Mouse (Mus musculus) kidney, adult 9 months (tissue): ENCODE results near the gene Prrt1.
A peak's percentile ranks its signal among the peaks of the same experiment; 100 is the strongest.

Source experiments
- DNase-seq: peaks from one replicate; pipeline ENCODE4 v3.0.0; 2022

Gene Prrt1

DNA sequence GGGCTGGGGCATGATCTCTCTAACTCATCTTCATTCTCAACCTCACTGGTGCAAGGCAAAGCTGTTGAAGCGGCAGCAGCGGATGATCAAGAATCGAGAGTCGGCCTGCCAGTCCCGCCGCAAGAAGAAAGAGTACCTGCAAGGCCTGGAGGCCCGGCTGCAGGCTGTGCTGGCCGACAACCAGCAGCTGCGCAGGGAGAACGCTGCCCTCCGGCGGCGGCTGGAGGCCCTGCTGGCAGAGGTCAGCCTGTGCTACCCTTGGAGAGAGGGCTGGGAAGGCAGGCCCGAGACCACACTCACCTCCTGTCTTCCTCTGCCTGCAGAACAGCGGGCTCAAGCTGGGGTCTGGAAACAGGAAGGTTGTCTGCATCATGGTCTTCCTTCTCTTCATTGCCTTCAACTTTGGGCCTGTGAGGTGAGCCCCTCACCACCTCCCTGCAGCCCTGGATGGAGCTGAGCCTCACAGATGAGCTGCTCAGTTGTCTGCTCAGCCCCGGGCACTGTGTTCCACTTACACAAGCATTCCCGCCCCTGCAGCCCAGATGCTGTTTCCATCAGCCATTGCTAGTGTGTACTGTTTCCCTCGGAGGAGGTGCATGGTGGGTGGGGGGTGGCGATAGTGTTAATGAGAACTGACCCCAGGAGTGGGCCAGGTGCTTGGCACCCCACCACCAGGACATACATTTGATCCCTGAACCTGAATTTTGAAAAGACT, 22.3 kb downstream of the Prrt1 start:
- peak; percentile 69 for DNase-seq

DNA sequence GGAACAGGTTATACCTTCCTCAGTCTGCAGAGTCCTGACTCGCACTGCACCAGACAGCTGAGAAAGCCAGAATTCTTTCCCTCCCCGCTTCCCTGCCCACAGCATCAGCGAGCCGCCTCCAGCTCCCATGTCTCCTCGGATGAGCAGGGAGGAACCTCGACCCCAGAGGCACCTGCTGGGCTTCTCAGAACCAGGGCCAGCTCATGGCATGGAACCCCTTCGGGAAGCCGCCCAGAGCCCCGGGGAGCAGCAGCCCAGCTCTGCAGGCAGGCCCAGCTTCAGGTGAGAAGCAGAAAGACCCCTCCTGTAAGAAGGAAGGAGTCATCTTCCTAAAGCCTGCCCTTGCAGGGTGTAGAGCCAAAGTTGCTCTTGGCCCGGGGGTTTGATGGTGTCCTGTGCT, 23.2 kb downstream of the Prrt1 start:
- DNase-seq: no peak

DNA sequence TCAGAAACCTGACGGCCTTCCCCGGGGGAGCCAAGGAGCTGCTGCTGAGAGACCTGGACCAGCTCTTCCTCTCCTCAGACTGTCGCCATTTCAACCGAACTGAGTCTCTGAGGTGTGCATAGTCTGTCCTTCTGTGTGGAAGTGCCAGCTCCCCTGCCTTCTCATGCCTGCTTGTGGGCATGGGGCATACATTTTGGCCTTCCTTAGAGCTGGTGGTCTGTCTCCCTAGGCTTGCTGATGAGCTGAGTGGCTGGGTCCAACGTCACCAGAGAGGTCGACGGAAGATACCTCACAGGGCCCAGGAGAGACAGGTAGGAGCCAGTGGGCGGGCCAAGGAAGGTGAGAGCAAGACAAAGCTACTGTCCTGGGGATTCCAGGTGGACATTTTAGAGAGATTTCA, 23.7 kb downstream of the Prrt1 start:
- DNase-seq: no peak

DNA sequence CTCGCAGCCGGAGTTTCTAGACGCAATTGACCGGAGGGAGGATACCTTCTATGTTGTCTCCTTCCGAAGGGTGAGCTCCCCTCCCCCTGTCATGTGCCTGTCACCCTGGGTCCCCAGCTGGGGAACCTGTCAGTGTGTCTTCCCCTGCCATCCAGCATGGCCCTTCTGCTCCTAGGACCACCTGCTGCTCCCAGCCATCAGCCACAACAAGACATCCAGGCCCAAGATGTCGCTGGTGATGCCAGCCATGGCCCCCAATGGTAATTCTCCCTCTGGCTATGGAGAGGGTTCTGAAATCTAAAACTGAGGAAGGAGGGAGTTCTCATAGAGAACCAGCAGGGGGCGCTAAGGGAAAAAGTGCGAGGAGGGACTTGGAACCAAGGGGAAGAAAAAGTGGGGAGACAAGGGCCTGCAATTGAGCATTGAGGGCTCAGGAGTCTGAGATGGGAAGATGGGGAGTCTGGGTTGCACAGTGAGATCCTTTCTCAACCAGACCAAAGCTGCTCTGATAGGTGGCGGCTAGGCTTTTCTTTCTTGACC, 24.5 kb downstream of the Prrt1 start:
- peak; percentile 67 for DNase-seq

DNA sequence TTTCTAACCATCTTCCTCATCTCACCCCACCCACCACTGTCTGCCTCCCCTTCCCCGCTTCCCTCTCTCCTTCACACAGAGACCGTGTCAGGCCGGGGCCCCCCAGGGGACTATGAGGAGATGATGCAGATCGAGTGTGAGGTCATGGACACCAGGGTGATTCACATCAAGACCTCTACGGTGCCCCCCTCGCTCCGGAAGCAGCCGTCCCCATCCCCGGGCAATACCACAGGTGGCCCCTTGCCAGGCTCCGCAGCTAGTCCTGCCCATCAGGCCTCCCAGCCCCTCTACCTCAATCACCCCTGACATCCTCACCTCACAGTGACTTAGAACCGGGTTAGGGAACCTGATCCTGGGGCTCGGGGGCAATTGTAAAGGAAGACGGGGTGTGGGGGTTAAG, 25.1 kb downstream of the Prrt1 start:
- no peak for DNase-seq

DNA sequence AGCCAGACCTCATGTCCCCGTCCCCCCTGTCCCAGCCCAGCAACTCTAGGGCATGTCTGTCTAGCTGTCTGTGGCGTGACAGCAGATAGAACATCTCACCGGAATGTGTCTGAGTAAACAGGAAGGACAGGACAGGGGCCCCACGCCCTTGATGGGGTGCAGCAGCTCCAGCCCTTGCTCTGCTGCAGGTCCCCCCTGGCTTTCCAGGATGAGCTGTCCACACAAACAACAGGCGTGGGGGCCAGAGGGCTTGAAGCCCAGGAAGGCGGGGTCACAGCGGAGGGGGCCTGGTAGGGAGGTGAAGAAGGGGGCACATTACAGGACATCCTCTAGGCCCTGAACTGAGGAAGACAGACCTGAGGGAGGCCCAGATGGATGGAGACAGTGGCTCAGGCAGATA, 25.8 kb downstream of the Prrt1 start:
- DNase-seq: peak; percentile 73

DNA sequence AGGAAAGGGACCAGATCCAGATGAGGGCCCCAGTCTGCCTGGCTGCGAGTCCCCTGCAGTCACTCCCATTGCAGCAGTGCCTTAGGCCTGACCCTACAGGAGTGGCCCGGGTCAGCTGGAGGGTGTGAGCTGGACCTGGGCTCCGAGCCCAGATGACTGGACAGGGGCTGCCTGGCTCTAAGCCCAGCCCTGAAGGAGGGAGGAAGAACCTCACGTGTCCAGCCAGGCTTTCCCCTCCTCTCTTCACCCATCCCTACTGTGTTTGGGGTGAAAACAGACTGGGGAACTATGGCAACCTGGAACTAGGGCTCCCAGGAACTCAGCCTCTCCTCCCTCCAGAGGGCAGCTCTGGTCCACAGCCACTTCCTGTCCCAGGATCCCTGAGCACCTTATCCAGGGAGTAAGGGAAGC, 26.3 kb downstream of the Prrt1 start:
- DNase-seq: peak; percentile 93

DNA sequence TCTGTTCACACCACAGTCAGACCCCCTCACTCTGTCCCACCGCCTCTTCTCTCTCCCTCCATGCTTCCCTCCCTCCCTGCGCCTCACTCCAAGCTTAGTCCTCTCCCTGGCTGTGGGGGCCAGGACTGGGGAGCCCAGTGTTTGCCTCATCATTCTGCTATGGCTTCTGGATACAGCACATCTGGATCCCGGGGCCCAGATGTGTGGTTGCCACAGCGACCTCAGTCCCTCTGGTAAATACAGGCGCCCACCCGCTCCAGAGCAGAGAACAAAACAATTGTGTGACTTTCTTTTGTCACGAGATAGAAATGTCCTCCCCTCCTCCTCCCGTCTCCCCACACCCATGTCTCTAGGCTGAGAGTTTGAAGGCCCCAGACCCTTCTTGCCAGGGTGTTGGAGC, 27.3 kb downstream of the Prrt1 start:
- no peak for DNase-seq

DNA sequence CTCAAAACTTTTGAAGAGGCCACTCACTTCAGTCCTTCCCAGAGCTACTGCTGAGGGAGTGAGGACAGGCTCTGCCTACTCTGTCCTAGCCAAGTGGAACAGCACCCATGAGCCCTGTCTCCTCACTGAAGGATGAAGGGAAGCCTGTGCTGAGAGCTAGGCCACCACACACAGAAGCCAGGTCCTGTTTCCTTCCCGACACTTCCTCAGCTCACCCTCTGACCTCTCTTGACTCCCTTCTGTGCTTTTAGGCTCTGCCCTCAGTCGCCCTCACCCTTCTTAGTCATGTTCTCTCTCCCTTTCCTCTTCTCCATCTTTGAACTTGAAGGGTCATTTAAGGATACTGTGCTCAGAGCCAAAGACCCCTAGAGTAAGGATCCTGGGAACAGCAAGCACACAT, 27.9 kb downstream of the Prrt1 start:
- peak; percentile 19 for DNase-seq

DNA sequence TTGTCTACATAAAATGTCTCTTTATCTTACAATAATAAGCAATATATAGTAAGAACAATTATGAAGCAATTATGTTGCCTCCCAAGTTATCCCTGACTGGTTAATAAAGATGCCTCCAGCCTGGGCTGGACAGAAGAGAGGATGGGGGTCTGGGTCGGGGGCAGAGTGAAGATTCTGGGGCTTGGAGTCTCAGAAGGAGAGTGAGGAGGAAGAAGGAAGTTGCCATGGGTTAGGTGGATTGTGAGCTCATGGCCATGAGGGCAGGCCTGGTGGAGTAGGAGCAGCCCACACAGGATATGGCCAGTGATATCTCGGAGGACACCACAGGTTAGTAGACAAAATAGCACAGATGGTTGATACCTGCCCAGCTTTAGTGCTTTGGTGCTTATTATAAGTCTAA, 28.8 kb downstream of the Prrt1 start:
- no peak for DNase-seq

DNA sequence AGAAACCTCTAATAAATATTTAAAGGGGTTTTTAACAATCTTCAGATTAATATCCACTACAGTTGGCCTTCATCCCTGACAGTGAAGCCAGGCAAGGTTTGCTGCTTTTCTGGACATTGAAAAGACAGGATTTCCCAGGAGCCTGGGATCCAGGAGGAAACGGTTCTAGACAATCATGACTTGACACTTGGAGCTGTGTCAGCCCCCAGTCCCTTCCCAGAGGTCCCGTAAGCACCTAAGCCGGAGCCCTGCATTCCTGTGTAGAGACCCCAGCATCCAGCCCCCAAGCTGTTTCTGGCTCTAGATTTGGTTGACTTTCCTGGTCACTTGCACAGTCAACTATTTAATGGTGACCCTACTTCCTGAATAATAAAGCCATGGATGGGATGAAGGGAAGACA, 29.3 kb downstream of the Prrt1 start:
- no peak for DNase-seq

DNA sequence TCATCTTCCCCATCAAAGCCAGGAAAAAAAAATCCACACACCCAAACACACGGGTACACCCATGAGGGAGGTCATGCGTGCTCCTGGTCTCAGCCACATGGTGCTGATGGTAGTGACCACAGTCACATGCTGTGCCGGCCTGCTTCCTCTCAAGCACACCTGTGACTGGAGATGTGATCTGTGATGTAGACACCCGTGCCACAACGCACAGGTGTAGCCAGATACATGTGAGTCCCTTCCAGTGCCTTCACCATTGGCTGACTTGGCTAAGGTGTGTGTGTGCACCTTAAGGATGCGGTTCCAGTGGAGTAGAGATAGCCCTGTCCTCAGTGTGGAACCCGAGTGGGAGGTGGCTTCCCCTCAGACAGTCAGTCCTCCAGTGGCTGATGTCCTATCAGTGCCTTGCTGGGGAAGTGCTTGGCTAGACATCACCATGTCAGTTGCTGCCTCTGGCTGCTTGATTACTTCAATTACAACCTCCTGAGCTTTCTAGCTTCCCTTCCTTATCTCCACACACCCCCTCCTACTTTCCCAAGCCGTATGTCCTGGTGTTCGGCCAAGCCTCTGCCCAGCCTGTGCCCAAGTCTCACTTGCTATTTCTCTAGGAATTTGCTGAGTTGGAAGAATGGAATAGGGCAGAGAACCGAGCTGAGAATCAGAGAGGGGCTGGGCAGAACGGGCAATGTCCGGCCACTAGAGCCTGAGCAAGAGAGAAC, 30.0 kb downstream of the Prrt1 start:
- peak; percentile 54 for DNase-seq

DNA sequence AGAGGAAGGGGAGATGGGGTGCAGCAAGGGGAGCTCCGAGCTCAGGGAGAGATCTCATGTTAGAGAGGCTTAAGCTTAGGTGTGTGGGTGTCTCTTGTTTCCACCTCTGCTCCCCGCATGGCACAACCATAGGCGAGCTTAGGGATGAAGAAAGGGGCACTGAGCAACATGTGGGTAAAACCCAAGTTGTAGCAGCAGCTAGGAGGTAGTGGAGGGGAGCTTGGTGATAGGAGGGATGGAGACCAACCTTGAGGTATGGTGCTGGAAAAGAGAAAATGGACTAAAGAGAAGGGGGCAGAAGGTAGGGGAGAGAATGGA, 30.5 kb downstream of the Prrt1 start:
- DNase-seq: no peak

DNA sequence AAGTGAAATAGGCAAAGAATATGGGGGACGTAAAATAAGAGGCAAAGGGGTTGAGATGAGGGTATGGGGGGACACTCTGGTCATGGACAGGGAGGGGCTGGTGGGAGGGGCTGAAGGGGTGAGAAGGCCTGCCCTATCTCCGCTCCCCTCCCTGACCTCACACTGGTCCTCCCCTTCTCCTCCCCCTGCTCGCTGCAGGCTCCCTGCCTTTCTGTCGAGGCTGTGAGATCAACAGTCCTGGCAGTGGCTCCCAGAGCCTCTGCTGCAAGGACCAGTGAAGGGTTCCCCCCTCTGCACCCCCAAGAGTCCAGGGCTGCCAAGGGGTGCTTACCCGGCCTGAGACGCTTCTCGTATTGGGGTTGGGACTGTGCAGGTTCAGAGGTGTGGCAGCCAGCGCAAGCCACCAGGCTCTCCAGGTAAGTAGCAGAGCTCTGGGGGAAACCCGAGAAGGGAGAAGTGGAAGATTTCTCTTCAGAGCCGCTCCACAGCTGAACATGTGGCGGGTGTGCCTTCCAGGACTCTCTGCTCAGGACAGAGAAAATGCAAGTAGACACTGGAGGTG, 31.0 kb downstream of the Prrt1 start:
- DNase-seq: no peak

DNA sequence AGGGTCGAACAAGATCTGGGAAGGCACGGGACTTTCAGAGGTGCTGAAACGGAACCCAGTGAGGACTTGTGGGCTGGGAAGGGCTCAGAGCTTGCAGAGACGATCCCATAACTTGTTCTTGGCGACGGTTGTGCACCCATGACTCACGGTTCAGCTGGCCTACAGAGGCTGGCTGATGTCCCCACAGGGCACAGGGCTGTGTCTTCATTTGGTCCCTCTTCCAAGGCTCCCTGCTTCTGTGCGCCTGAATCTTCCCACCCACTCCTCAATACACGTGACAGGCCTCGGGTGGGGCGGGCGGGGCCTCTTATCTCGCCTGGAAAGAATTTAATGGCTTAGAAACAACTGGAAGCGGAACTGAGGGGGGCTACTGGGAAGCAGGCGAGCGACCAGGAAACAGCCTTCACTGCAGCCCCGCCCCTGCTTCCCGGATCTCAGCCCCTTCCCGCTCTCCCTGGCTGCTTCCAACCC, 31.8 kb downstream of the Prrt1 start:
- DNase-seq: peak; percentile 71

DNA sequence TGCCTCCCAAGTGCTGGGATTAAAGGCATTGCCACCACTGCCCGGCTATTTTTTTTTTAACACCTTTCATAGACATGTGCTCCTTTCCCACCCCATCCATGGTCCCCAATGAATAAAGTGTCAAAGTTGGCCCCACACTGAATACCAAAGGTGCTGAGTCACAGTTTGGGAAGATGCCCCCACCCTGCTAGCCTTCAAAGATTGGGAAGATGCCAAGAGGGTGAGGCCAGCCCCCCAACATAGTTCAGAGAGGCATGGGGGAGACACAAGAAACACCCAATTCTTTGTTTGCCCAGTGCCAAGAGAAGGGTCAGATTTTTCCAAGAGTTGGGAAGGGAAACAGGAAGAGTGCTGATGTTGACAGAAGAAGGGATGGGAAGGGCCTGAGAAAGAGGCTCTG, 33.1 kb downstream of the Prrt1 start:
- no peak for DNase-seq

DNA sequence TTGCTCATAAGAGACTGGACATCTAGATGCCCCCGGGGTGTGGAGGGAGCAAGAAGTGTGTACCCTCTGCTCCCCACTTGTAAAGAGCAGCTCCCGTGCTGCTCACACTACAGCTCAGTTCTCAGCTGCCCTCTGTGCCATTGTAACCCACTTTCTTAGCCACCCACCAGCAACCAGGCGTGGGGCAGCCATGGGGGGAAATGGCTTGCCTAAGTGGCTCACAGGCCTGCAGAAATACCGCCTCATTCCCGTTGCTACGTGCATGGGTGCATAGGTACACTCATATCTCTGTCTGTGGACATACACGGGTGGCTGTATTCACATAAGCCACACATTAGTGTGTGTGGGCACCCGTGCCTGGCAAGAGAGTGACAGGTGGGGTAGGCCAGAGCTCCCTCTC, 33.6 kb downstream of the Prrt1 start:
- DNase-seq: no peak

DNA sequence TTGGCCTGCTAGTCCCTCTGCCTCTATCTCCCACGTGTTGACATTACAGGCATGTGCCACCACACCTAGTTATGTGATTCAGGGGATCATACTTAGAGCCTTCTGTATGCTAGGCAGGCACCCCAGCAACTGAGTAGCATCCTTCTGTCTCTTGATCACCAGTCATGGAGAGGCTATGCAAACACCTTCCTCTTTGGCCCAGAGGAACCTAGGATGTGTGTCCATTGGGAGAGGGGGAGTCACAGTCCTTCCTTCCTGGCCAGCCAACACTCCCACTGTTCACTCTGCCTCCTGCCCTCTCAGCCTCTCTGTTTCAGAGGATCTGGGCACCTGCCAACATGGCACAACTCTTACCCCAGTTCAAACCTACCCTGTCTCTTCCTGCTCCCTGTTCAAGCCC, 34.2 kb downstream of the Prrt1 start:
- no peak for DNase-seq

DNA sequence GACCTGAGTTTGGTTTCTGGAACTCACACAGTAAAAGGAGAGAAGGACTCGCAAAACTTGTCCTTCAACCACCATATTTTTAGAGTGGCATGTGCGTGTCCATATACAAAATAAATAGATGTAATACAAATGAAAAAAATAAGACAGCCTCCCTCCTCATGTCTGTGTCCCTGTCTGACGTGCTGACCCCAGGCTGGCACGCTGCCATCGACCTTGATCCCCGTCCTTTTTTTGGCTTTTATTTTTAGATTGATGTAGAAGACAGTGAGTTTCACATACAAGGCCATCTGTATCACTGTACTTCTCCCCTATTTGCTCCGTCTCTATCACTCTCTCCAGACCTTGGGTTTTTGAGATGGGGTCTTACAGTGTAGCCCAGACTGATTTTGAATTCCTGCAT, 35.1 kb downstream of the Prrt1 start:
- DNase-seq: no peak

DNA sequence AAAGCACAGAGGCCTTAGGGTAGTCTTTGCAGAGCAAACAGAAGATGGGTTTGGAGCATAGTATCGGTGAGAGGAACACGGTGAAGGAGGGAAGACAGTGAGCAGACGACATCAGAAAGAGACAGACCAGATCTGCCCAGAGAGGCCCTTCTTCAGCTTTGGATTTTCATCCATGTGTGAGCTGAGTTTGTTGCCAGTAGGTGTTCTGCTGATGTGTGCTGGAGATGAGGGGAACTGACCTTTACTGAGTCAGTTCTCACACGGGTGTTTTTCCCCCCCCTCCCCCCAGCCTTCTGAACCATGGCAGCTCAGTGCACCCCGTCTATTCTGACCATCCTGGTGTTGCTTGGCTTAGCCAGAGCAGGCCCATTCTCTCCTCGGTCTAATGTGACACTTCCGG, 40.9 kb downstream of the Prrt1 start, which contains the start of gene Tnxb:
Tnxb (plus strand) TSS at position 301 of the 400 bp plus-strand sequence.
- no peak for DNase-seq

DNA sequence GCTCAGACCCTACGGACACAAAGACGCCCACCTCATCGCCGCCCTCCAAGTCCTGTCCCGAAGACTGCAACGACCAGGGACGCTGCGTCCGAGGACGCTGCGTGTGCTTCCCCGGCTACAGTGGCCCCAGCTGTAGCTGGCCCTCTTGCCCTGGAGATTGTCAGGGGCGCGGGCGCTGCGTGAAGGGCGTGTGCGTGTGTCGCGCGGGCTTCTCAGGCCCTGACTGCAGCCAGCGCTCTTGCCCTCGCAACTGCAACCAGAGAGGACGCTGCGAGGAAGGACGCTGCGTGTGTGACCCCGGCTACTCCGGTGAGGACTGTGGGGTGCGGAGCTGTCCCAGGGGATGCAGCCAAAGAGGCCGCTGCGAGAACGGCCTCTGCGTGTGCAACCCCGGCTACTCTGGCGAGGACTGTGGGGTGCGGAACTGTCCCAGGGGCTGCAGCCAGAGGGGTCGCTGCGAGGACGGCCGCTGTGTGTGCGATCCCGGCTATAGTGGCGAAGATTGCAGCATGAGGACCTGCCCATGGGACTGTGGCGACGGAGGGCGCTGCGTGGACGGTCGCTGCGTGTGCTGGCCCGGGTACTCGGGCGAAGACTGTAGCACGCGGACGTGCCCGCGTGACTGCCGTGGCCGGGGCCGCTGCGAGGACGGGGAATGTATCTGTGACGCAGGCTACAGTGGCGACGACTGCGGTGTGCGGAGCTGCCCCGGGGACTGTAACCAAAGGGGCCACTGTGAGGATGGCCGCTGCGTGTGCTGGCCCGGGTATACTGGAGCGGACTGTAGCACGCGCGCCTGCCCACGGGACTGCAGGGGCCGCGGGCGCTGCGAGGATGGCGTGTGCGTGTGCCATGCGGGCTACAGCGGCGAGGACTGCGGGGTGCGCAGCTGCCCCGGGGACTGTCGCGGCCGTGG, 42.1 kb downstream of the Prrt1 start:
- DNase-seq: no peak

DNA sequence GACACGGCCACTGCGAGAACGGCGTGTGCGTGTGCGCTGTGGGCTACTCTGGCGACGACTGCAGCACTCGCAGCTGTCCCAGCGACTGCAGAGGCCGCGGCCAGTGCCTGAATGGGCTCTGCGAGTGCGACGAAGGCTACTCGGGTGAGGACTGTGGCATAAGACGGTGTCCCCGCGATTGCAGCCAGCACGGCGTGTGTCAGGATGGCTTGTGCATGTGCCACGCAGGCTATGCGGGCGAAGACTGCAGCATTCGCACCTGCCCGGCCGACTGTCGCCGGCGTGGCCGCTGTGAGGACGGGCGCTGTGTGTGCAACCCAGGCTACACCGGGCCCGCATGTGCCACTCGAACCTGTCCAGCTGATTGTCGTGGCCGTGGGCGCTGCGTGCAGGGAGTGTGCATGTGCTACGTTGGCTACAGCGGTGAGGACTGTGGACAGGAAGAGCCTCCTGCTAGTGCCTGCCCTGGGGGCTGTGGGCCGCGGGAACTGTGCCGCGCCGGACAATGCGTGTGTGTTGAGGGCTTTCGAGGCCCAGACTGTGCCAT, 43.0 kb downstream of the Prrt1 start:
- no peak for DNase-seq

DNA sequence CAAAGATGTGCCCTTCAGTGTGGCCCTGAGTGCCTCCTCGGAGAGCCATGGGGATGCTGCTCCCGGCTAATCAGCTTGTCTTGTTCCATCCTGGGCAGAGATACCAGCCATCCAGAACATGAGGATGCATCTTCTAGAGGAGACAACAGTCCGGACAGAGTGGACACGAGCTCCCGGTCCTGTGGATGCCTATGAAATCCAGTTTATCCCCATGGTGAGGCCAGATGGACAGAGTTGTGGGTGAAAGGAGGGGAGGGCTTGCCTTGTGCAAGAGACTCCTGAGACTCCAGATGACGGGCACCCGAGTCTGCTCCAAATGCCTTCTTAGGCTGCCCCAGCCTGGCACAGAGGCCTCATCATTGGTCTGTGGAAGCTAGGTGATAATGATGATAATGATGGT, 43.8 kb downstream of the Prrt1 start:
- DNase-seq: no peak
